Mouse (Mus musculus) CD4-positive helper T cell, adult 2 months (primary cell): Measurements from ENCODE around the gene Cuta.

Experiments
- DNase-seq: peaks from one replicate; pipeline ENCODE4 v3.0.0-alpha.2; 2012; ENCODE audit warnings: low read depth, missing footprints, low spot score

The Cuta gene

DNA sequence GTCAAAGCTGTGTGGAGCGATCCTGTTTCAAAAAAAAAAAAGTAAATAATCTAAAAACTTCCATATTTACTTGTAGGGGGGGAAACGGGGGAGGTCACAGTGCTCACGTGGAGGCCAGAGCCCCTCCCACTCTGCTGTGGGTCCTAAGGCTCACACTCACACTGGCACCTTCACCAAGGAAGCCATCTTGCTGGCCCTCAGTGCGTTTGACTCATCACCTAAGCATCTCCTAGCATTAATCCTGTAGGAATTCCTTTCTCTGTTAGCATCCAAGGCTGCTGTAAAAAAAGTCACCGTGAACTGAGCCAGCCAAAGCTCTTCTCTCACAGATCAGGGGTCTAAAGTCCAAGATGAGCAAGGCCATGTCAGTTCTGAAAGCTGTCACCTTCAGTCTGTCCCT, 16.9 kb upstream of the Cuta start:
- no peak for DNase-seq

DNA sequence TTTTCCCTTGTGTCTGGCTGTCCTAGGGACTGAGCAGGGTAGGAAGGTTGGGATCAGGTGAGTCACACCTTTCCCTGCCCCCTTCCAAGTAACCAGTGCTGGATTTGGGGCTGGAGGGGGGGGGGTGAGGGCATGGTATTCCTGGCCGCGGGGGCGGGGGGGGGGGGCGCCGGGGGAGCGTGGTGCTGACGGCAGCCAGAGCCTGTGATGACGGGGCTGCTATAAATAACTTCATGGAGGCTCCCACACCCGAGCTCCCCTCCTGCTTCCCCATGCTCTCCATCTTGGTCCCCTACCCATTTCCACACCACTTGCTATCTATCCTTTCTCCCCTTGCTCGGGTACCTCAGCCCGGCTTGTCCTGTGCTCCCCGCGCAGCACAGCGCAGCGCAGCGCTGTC, 14.4 kb upstream of the Cuta start:
- DNase-seq = no peak

DNA sequence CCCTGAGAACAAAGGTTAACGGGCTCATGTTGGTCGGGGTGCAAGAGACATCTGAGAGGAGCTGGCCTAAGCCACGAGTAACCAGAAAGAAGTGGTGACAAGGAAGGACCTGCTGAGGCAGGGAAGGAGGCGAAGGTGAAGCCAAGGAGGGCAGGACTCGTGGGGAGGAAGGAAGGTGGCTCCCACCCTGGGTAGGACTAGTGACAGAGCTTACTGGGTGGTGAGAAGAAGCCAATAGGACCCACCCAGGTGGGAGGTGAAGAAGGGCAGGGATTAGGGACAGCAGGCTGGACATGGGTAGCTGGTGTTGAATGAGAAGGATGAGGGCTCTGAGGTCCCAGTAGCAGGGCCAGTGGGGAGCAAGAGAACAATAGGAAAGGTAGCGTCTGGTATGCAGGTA, 13.8 kb upstream of the Cuta start:
- no peak for DNase-seq

DNA sequence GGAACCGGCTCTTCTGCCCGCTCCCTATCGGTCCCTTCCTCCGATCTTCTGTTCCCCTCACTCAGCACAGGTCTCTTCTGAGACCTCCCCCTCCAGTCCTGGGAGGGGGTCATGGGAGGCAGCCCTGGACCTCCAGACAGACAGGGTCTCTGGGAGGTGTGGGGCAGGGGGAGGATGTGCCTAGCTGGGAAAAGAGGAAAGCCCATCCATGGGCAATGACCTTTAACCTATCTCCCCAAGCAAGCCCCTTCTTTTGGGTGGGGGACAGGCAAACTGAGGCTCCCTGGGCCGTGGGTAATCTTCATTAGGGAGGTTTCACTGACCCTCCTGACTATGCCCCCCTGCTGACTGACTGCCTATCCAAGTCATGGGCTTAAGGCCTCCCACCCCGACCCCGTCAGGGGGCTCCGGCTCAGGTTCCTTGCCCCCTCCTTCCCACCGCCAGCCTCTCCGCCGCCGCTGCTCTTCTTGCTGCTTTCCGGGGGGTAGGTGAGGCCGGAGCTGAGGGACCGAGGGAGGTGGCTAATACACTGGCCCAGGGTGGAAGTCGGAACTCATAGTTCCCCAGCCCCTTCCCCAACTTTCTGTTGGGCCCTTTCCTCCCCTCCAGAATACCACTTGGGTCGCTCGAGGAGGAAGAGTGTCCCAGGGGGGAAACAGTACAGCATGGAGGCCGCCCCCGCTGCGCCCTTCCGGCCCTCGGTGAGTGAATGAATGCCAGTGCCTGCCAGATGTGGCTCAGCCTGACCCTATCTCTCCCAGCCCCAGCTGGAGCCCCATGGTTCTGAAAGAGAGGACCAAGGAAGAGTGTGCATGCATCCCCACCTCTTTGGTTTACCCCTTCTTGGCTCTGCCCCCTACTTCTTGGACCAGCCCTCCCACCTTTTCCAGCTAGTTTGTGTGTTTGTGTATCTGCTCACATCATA, 12.8 kb upstream of the Cuta start:
- no peak for DNase-seq

DNA sequence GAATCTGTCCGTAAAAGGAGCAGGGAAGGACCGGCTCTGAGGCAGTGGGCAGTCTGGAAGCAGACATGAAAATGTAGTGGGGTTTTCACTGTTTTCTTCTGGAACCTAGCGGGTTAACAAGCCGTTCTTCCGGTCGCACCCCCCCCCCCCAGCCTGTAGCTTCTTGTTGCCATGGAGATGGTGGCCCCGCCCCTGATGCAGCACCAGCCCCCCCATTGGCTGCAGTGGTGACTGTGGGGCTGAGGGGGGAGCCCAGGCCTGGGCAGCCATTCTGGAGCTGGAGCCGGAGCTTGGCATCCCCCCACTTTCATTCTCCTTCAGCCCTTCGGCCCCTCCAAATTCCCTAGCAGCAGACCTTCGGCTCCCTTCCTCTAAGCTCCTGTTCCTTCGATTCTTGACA, 12.0 kb upstream of the Cuta start:
- DNase-seq = peak; percentile 74

DNA sequence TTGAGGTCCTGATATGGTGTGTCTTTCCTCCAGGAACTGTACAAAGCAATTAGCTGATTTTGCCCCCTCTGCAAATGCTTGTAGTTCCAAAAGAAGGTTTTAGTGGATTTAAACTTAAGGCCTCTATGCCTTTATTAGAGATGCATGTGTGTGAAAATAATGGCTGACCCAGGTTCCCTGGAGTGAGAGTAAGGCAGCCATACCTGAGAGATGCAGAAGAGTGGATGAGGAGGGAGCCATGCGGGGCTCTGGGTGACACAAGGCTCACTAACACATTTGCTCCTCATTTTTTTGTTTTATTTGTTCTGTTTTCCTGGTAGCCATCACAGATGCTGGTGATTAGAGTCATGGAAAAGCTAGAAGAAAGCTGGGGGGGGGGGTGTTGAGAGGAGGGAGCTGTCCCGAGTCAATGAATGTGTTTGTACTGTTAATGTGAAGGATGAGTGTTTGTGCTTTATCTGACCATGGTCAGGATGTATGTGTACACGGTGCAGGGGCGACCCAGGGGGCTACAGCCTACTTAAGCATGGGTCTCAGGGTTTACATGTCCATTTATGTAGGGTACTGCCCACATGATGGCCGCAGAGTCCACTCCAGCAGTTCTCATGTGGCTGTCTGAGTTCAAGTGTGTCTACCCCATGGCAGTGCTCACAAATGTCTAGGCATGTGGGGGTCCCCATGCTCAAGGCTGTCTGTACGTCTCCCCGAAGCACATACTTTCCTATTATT, 11.4 kb upstream of the Cuta start:
- no peak for DNase-seq

DNA sequence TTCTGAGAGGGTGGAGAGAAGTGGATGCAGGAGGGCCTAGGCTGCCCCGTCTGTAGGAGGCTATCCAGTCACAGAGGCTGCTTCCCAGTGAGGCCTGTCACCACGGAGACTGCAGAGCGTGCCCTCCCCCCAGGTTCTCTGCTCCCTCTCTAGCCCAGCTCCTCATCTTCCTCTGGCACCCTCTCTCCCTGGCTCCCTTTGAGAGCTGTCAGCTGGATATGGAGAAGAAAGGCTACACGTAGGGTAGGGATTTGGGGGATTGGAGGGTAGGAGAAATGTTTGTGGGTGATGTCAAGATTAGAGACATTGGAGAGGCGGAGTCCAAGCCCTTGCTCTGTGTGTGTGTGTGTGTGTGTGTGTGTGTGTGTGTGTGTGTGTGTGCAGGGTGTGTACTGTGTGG, 10.5 kb upstream of the Cuta start:
- DNase-seq = peak; percentile 14

DNA sequence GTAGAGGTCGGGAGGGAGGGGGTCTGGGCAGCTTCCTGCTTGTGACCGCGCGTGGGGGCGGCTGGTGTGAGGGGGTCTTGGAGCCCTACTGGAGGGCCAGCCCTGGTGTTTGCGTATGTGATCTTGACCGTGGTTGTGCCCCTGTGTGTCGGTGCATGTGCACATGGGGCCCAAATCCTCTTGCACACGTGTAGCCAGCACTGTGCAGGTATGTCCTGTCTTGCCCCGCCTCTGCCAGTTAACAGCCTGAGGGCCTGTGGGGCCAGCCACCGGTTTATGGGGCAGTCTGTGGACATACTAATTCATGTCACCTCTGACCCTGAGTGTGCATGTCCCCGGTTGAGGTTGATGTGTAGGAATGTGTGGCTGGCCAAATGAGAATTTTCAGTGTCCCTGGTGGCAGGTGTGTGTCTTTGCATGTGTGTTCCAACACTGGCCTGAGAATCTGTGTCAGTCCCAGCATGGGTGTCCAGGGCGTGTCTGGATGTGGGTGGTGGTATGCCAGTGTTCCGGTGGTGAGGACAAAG, 9.7 kb upstream of the Cuta start:
- DNase-seq = peak; percentile 30

DNA sequence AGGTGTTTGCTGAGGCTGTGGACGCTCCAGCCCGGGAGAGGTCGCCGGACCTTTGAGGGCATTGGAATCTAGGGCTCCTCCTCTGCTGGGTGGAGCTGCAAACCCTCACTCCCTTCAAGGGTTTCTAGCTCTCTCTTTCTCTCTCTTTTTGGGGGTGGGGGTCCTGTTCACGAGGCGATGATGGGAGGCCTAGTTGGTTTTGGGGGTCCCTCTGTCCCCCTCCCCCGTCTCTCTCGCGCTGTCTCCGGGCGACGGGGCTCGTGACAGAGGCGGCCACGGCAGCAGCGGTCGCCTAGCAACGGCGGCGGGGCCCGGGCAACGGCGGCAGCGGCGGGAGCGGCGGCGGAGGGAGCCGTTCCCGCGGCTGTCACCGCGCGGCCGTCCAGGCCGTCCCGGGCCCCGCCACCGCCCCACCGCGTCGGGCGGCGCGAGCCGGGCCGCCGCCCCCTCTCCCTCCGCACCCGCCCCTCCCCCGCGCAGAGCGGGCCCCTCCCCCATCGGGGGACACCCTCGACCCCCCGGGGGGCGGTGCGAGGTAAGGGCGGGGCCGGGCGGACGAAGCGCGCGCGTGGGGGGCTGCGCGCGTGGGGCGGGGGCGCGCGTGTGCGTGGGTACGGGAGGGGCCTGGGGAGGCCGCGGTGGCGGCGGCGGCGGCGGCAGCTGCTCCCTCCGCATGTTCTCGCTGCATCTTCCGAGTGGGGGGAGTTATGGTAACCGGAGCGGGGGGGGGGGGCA, 9.1 kb upstream of the Cuta start:
- DNase-seq = peak; percentile 44

DNA sequence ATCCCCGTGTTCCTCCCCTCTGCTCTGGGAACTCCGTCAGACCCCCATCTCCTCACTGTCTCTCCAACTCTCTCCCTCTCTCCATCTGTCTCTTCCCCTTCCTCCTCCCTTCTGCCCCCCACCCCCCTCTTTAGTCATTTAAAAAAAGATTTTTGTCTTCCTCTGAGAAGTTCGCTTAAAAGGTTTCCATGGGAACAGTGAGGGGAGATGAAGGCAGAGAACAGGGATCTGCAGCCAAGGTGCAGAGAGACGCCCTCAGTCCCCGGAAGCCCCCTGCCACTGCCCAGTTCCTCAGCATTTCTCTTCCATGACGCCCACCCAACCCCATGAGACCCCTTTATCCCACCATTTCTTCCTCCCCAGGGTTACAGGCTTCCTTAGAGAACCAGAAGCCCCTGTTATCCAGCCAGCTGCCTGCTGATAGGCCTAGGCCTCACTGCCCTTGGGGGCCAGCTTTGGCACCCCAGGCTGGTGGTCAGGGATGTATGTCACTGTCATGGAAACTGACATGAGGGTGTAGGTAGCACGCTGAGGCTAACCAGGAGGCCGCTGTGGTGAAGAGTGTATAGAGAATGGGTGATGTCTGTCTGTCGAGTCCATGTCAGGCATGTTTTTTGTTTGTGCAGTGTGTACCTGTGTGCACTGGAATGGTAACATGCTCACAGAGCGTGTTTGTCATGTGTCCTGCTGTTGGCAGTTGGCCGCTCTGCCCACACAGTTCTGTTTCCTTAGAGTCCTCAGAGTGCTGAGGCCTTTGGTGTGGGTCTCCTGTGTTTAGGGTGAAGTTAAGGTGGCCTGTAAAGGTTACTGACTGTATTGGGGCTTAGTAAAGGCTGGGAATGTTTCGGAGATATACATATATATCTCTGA, 8.1 kb upstream of the Cuta start:
- DNase-seq = no peak

DNA sequence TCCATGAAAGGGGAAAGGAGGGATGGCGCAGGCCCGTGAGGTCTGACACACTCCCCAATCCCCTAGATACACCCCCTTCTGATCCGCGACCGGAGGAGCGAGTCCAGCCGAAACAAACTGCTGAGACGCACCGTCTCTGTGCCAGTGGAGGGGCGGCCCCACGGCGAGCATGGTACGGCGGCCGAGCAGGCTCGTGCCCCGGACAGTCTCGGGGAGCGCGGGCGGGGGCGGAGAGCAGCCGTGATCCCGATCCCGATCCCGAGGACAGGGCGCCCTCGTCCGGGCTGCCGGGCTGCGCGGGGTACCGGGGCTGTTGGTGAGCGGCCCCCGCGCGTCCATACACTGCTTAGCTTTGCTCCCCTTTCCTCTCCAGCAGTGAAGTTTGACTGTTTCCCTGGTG, 7.2 kb upstream of the Cuta start:
- peak; percentile 14 for DNase-seq

DNA sequence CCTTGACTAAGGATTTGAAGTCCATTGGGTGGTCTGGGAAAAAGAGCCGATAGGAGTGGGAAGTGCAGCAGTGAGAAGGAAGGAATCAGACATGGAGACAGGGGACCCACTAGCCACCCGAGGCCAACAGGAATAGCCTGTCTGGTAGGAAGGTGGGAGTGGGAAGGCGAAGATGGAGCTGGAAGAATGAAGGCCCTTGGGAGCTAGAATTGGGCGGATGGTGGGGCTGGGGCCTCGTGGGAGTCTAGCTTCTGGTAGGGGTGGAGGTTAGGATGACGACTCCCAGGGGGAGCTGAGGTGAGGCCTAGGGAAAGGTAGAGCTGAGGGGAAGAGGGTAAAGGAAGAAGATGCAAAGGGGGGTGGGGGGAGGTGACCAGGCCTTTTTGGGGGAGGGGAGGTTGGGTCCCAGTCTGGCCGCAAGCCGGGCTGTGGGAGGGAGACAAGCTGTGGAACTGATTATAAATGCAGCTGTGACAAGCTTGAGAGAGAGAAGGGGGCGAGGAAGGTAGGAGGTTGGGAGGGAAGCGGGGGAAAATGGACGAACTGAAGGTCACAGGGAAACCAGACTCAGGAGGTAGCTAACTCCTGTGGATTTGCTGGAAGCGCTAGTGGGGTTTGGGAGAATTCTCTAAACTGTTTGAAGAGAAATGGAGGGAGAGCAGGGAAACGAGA, 6.6 kb upstream of the Cuta start:
- DNase-seq = no peak

DNA sequence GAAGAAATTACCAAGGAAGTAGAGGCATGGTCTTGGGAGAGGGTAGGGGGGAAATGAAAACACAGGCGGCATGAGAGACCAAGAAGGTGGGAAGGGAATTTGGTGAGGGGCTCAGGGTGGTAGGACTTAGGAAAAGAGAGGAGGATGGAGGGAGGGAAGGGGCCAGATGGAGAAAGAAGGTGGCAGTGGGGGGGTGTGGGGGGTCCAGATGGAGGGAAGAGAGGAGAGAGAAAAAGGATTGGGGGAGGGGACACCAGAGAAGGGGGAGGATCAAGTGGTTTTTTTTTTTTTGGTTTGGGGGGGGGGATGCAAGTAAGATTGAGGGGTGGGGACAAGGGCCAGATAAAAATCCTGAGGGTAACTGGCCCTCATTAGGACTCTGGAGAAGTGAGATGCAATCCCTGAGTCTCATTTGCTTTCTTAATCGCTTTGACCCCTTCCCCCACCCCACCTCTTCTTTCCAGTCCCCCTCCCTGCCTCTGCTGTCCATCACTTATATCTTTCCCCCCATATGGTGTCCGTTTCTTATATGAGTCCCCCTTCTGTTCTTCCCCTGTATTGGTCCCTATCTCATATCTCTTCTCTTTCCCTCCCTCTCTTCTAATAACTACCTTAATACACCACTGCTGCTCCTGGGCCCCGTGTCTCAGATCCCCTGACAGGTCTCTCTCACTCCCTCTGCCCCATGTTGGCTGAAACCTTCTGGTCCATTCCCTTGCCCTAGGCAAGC, 2.6 kb upstream of the Cuta start:
- DNase-seq = no peak

DNA sequence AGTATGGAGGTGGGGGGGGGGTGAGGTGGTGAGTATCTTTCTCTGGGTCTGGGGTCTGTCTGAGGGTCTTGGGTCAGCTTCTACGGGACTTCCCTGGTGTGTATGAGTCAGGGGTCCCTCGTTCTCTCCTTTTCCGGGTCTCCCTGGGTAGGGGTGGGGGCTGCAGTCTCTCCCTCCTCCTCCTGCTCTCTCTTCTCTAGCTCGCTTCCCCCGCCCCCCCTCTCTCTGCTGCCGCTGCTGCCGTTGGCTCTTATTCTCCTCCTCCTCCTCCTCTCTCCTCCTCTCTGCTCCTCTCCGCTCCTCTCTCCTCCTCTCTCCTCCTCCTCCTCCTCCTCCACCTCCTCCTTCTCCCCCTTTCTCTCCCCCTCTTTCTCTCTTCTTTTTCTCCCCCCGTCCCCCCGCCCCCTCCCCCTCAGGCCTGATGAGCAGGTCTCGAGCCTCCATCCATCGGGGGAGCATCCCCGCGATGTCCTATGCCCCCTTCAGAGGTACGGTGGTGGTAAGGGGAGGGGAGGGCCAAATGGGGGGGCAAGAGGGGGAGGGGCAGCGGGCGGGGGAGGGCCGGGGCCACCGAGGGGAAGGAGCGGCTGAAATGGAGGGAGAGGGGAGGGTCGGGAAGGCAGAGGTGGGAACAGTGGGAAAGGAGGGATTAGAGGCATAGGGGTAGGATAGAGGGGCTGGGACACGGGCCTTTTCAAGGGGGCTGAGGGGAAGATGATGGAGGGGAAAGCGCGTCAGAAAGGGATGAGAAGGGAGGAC, 1.8 kb upstream of the Cuta start, which contains the start of gene Syngap1:
TSS of gene Syngap1 (plus strand) at position 223 of the 759 bp plus-strand sequence.
- no peak for DNase-seq

DNA sequence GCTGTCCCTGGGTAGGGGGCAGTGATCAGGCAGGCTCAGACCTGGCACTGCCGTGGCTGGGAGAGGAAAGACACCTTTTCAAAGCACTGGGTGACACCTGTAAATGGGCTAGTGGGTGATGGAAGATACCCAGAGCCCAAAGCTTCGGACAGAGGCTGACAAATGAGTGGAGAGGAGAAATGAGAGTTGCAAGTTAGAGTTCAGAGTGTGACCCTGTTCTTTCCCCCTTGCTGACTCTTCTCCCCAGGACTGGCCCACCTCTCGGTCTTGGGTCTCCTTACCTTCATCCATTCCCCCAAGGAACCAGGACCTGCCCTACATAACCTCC, 568 bp upstream of the Cuta start:
- DNase-seq = no peak

DNA sequence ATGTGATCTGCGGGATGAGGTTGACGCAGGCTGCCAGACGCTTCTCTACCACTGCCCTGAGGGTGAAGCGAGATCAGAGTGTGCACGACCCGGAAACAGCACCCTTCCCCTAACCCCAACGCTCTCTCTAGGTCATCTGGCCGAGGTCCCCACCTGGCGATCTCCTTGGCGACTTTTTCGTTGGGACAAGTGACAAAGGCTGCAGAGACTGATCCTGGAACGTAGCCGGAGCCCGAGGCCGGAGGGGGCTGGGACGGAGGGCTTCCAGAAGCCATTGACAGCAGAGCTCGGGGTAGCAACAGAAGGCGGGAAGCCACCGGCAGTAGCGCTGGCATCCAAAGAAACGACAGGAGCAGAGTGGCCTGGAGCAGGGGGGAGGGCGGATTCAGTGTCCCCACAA, 638 bp downstream of the Cuta start:
- no peak for DNase-seq

DNA sequence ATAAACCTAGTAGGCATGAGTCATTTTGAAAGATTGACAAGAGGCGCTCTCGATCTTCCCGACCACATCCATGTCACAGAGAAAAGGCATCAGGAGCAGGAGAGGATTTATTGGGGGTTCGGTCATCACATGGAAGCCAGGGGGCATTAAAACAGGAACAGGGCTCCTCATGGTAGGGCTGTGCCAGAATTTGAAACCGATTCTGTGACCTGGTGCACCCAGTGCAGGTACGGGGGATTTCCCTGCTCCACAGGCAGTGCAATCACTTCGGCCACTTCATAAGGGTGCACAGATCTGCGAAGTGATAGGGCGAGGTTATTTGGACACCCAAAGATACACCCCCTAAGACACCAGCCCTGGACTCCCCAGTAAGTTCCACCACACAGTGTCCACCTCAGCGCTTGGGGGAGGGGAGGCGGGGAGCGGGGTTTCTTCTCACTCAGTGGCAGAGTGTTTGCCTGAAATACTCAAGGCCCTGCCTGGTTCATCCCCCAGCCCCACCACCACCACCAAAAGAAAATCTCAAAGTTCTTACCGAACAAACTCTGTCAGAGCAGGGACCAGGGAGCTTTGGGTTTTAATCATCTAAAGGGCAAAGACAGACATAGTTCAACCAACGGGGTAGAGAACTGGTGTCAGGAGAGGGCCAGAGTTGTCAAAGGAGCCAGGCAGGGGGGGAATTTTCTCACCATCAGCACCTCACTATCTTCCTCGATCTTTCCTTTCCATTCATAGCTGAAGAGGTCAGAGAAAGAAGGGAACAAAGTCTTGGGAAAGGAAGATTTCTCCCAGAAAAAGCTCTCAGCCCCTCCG, 1.3 kb downstream of the Cuta start:
- no peak for DNase-seq
